Mouse (Mus musculus) central nervous system, embryonic 14 days (tissue): ENCODE data around the gene Mns1. TPM values are rescaled to one million over a fixed set of nuclear protein-coding genes. Genes with fewer than 3 reads are reported as not detected.

ENCODE experiments used
- polyA plus RNA-seq: library from polyadenylated mRNA; depleted of rRNA; stranded (reverse); fragments of >200 nt; gene quantifications from 2 replicates; pipeline ENCODE4 v1.2.3, GENCODE M21; 2012; rRNA removed

Mns1 gene
- polyA plus RNA-seq = 12.4 and 15.2 TPM in 2 replicates

GRCm38 (mm10) chr9:72437822-72438701, at the start of gene Mns1:
Gene Mns1, plus strand, starts transcription at chr9:72438011.

GRCm38 (mm10) chr9:72492194-72492565, 54.4 kb downstream of the Mns1 start, which contains the start of gene Tex9:
Gene Tex9, minus strand, starts transcription at chr9:72492212.

Other genes starting within 250 kb of the Mns1 start
- gene Zfp280d, start 163.2 kb upstream of the Mns1 start, polyA plus RNA-seq = 74.8 and 77.4 TPM in 2 replicates
- 38.8 and 43.6 TPM in 2 replicates for gene Tex9, start 54.2 kb downstream of the Mns1 start, polyA plus RNA-seq
- gene Rfx7, start 94.2 kb downstream of the Mns1 start, polyA plus RNA-seq = 25.1 and 27.5 TPM in 2 replicates
- gene Nedd4, start 224.3 kb downstream of the Mns1 start, polyA plus RNA-seq = 575 and 609 TPM in 2 replicates